Mouse (Mus musculus): ENCODE measurements around the gene Rasgef1b. TPM values are rescaled to one million over a fixed set of nuclear protein-coding genes. Genes with fewer than 3 reads are reported as not detected.

Gene Rasgef1b
- polyA plus RNA-seq, 1 experiment from 2014 or later = 13.3 TPM

DNA sequence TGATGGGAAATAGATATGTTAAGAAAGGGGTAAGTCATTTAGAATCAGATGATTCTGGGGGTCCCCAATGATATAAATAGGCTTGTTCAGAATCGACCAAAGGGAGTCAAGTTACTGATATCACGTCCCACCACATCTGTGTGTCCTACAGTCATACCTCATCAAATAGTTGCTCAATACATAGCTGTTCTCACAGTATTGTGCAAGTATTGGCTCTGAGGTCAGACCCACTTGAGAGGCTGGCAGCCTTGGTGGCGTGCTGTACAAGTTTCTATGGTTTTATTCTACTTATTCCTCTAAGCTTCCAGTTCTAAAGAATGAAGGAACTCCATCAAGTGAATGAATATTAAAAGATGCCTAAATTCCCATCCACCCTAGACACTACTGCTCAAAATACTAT lies 445.2 kb downstream of the Rasgef1b start:
- H3K27ac ChIP-seq (ENCODE audit: low read depth, low read length) = no peak overlapping the region

DNA sequence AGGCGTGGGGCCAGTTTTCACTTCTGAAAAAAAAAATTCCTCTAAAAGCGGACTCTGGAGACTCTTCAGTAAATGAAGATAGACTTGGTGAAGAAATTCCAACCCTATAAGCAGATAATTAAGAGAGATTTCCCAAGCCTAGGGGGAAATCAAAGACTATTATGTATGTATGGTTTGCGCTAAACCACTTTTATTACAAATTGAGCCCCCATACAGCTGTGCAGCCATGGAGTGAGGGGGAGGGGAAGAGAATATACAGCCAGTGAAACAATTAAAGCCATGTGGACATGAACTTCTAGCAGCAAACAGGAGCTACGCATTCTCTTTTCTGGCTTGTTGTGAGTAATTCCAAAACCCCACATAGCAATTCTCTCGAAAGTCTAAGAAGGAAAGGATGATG lies 448.3 kb downstream of the Rasgef1b start:
- no peak overlapping the region for H3K27ac ChIP-seq (ENCODE audit: low read depth, low read length)
- no peaks in the 10 kb centered on the region for H3K36me3 ChIP-seq (ENCODE audit: control insufficient read depth, insufficient read depth, low read length)
- WGBS = 87% methylated on average over 5 of the region's 5 CpGs
- ATAC-seq (replicated peaks; ENCODE audit: low FRiP score) (no peak), DNase-seq (ENCODE audit: low spot score) (no peak)
- H3K9me3 ChIP-seq (ENCODE audit: control insufficient read depth, low read length) = no peaks in the 10 kb centered on the region
- H3K4me1 ChIP-seq (replicated peaks; ENCODE audit: control insufficient read depth, insufficient read depth, low read length) = 0 out of 2 replicates have a peak, but pooled peaks cover 4% of the 10 kb centered on the region
- no peak overlapping the region for H3K4me2 ChIP-seq
- no peak overlapping the region for H3K4me3 ChIP-seq (ENCODE audit: low read depth, low read length)
- no peak overlapping the region for H3K9ac ChIP-seq (ENCODE audit: low read depth, low read length)
- no peaks in the 10 kb centered on the region for H3K27me3 ChIP-seq (replicated peaks; ENCODE audit: control insufficient read depth, insufficient read depth, low read length)

More for the DNA sequence above, 445.2 kb downstream of the Rasgef1b start:
- Histone ChIP-seq H3K4me3 (ENCODE audit: low read depth, low read length) (no peak overlapping the region), H3K27me3 (replicated peaks; ENCODE audit: control insufficient read depth, insufficient read depth, low read length) (no peaks in the 10 kb centered on the region), H3K9me3 (ENCODE audit: control insufficient read depth, low read length) (no peaks in the 10 kb centered on the region), H3K36me3 (ENCODE audit: control insufficient read depth, insufficient read depth, low read length) (no peaks in the 10 kb centered on the region), H3K9ac (ENCODE audit: low read depth, low read length) (no peak overlapping the region), H3K4me2 (no peak overlapping the region), H3K4me1 (replicated peaks; ENCODE audit: control insufficient read depth, insufficient read depth, low read length) (0 out of 2 replicates have a peak, but pooled peaks cover 4% of the 10 kb centered on the region)
- 56% methylated on average over 3 of the region's 3 CpGs for WGBS
- no peak for ATAC-seq (replicated peaks; ENCODE audit: low FRiP score)
- DNase-seq (ENCODE audit: low spot score) = no peak

DNA sequence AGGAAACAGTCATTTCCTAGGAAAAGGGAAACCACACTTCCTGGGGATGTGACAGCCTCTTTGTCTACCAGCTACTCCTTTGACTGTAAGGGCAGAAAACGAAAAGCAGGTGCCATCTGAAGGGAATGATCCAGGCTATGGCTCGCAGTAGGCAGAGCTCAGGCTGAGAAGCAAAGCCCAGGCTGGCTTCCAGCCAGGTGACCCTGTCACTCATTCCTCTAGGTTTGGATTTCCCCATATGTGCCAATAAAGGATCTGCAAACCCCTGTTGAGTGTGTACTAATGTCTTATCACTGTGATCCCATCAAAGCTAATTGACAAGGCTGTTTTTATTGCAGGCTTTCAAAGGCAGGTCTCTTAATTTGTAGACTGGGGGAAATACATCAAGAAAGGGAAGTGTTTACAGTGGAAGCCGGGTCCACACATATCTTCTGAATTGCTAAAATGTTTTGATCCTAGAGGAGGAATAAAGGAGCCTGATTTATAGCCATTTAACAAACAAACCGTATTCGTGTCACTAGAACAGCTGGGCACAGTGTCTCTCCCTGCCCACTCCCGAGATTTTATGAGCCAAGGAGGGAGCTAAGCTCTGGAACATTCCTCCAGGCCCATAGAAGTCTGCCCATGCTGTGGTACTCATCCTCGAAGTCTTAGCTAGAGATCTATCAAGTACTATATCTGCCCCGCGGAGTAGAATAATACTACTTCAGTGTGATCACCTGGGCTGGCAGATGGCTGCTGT lies 449.7 kb downstream of the Rasgef1b start:
- H3K36me3 ChIP-seq (ENCODE audit: control insufficient read depth, insufficient read depth, low read length) = no peaks in the 10 kb centered on the region
- H3K9ac ChIP-seq (ENCODE audit: low read depth, low read length) = no peak overlapping the region
- no peak overlapping the region for H3K4me2 ChIP-seq
- no peaks in the 10 kb centered on the region for H3K27me3 ChIP-seq (replicated peaks; ENCODE audit: control insufficient read depth, insufficient read depth, low read length)
- WGBS = 61% methylated on average over 9 of the region's 9 CpGs
- H3K9me3 ChIP-seq (ENCODE audit: control insufficient read depth, low read length) = no peaks in the 10 kb centered on the region
- 0 out of 2 replicates have a peak, but pooled peaks cover 4% of the 10 kb centered on the region for H3K4me1 ChIP-seq (replicated peaks; ENCODE audit: control insufficient read depth, insufficient read depth, low read length)
- ATAC-seq (replicated peaks; ENCODE audit: low FRiP score) (no peak), DNase-seq (ENCODE audit: low spot score) (no peak)
- no peak overlapping the region for H3K4me3 ChIP-seq (ENCODE audit: low read depth, low read length)
- no peak overlapping the region for H3K27ac ChIP-seq (ENCODE audit: low read depth, low read length)

- no peak overlapping the region for H3K9ac ChIP-seq (ENCODE audit: low read depth, low read length)
- ATAC-seq (replicated peaks; ENCODE audit: low FRiP score) = no peak
- H3K4me1 ChIP-seq (replicated peaks; ENCODE audit: control insufficient read depth, insufficient read depth, low read length) = 0 out of 2 replicates have a peak, but pooled peaks cover 4% of the 10 kb centered on the region
- DNase-seq (ENCODE audit: low spot score) = no peak
- H3K27me3 ChIP-seq (replicated peaks; ENCODE audit: control insufficient read depth, insufficient read depth, low read length) = no peaks in the 10 kb centered on the region
- H3K9me3 ChIP-seq (ENCODE audit: control insufficient read depth, low read length) = no peaks in the 10 kb centered on the region
- no peak overlapping the region for H3K4me2 ChIP-seq
- WGBS = 46% methylated on average over 8 of the region's 8 CpGs
- H3K36me3 ChIP-seq (ENCODE audit: control insufficient read depth, insufficient read depth, low read length) = no peaks in the 10 kb centered on the region
- H3K27ac ChIP-seq (ENCODE audit: low read depth, low read length) = no peak overlapping the region
- H3K4me3 ChIP-seq (ENCODE audit: low read depth, low read length) = no peak overlapping the region
Measured at GRCm38 (mm10) chr5:99278364-99278763, 450.5 kb downstream of the Rasgef1b start.

GRCm38 (mm10) chr5:99277536-99277935 lies 451.3 kb downstream of the Rasgef1b start:
- Histone ChIP-seq H3K36me3 (ENCODE audit: control insufficient read depth, insufficient read depth, low read length) (no peaks in the 10 kb centered on the region), H3K27me3 (replicated peaks; ENCODE audit: control insufficient read depth, insufficient read depth, low read length) (no peaks in the 10 kb centered on the region), H3K27ac (ENCODE audit: low read depth, low read length) (no peak overlapping the region), H3K4me3 (ENCODE audit: low read depth, low read length) (no peak overlapping the region), H3K4me2 (no peak overlapping the region), H3K9ac (ENCODE audit: low read depth, low read length) (no peak overlapping the region), H3K9me3 (ENCODE audit: control insufficient read depth, low read length) (no peaks in the 10 kb centered on the region), H3K4me1 (replicated peaks; ENCODE audit: control insufficient read depth, insufficient read depth, low read length) (0 out of 2 replicates have a peak, but pooled peaks cover 4% of the 10 kb centered on the region)
- ATAC-seq (replicated peaks; ENCODE audit: low FRiP score) = no peak
- WGBS = 74% methylated on average over 9 of the region's 9 CpGs
- DNase-seq (ENCODE audit: low spot score) = no peak

DNA sequence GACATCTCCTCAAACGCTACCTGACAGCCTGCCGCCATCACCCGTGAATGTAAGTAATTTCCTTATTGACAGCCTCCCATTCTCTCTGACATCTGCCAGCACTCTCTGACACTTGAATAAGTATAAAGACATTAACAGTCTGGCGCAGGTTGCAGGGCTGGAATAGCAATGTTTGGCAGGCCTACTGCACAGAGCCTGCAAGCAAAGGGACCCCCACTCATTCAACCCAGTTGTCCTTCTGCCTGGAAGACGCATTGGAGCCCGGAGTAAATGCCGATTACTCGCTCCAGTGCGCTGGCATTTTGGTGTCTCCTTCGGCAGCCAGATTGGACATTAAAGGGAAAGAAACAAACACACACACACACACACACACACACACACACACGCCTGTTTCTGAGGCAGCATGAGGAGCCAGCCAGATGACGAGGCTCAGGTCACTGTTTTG lies 454.7 kb downstream of the Rasgef1b start:
- Histone ChIP-seq H3K4me2 (no peak overlapping the region), H3K4me1 (replicated peaks; ENCODE audit: control insufficient read depth, insufficient read depth, low read length) (0 out of 2 replicates have a peak, but pooled peaks cover 4% of the 10 kb centered on the region), H3K9me3 (ENCODE audit: control insufficient read depth, low read length) (no peaks in the 10 kb centered on the region), H3K27ac (ENCODE audit: low read depth, low read length) (no peak overlapping the region), H3K4me3 (ENCODE audit: low read depth, low read length) (no peak overlapping the region), H3K27me3 (replicated peaks; ENCODE audit: control insufficient read depth, insufficient read depth, low read length) (no peaks in the 10 kb centered on the region), H3K36me3 (ENCODE audit: control insufficient read depth, insufficient read depth, low read length) (no peaks in the 10 kb centered on the region), H3K9ac (ENCODE audit: low read depth, low read length) (no peak overlapping the region)
- ATAC-seq (replicated peaks; ENCODE audit: low FRiP score) = no peak
- WGBS = 71% methylated on average over 12 of the region's 12 CpGs
- DNase-seq (ENCODE audit: low spot score) = no peak

GRCm38 (mm10) chr5:99271531-99271930 lies 457.3 kb downstream of the Rasgef1b start:
- no peaks in the 10 kb centered on the region for H3K27me3 ChIP-seq (replicated peaks; ENCODE audit: control insufficient read depth, insufficient read depth, low read length)

DNA sequence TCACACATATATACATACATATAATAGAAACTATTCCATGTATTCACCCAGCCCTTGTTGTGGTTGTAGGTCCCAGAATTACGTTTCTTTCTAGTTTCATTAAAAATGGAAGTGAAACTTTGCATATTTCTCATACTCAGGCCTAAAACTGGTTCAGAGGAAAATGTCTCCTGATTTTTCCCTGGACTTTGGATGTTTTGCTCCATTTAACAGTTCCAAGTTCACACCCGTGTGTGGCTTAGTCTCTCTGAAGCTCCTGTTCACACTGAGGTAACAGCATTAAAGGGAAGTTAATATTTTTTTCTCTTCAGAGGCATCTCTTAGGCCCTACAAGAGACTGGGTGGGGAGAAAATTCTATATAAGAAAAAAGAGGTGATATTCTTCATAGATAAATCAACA lies 459.7 kb downstream of the Rasgef1b start:
- H3K9me3 ChIP-seq (ENCODE audit: control insufficient read depth, low read length) = no peaks in the 10 kb centered on the region
- WGBS = 74% methylated on average over 2 of the region's 2 CpGs

More at GRCm38 (mm10) chr5:99271531-99271930, 457.3 kb downstream of the Rasgef1b start:
- 81% methylated on average over 1 of the region's 1 CpGs for WGBS
- H3K27ac ChIP-seq (ENCODE audit: low read depth, low read length) = no peak overlapping the region
- no peak overlapping the region for H3K4me3 ChIP-seq (ENCODE audit: low read depth, low read length)
- no peaks in the 10 kb centered on the region for H3K9me3 ChIP-seq (ENCODE audit: control insufficient read depth, low read length)
- H3K4me1 ChIP-seq (replicated peaks; ENCODE audit: control insufficient read depth, insufficient read depth, low read length) = no peaks in the 10 kb centered on the region
- no peaks in the 10 kb centered on the region for H3K36me3 ChIP-seq (ENCODE audit: control insufficient read depth, insufficient read depth, low read length)
- H3K4me2 ChIP-seq = no peak overlapping the region
- H3K9ac ChIP-seq (ENCODE audit: low read depth, low read length) = no peak overlapping the region
- no peak for ATAC-seq (replicated peaks; ENCODE audit: low FRiP score)
- no peak for DNase-seq (ENCODE audit: low spot score)

GRCm38 (mm10) chr5:99267338-99267737 lies 461.5 kb downstream of the Rasgef1b start:
- no peaks in the 10 kb centered on the region for H3K9me3 ChIP-seq (ENCODE audit: control insufficient read depth, low read length)
- H3K4me2 ChIP-seq = no peak overlapping the region
- H3K36me3 ChIP-seq (ENCODE audit: control insufficient read depth, insufficient read depth, low read length) = no peaks in the 10 kb centered on the region
- no peaks in the 10 kb centered on the region for H3K4me1 ChIP-seq (replicated peaks; ENCODE audit: control insufficient read depth, insufficient read depth, low read length)
- 44% methylated on average over 5 of the region's 5 CpGs for WGBS
- H3K27me3 ChIP-seq (replicated peaks; ENCODE audit: control insufficient read depth, insufficient read depth, low read length) = no peaks in the 10 kb centered on the region
- no peak for ATAC-seq (replicated peaks; ENCODE audit: low FRiP score)
- H3K9ac ChIP-seq (ENCODE audit: low read depth, low read length) = no peak overlapping the region
- H3K27ac ChIP-seq (ENCODE audit: low read depth, low read length) = no peak overlapping the region
- DNase-seq (ENCODE audit: low spot score) = no peak
- H3K4me3 ChIP-seq (ENCODE audit: low read depth, low read length) = no peak overlapping the region

More for the DNA sequence above, 459.7 kb downstream of the Rasgef1b start:
- no peak for ATAC-seq (replicated peaks; ENCODE audit: low FRiP score)
- H3K9ac ChIP-seq (ENCODE audit: low read depth, low read length) = no peak overlapping the region
- no peak for DNase-seq (ENCODE audit: low spot score)
- no peaks in the 10 kb centered on the region for H3K4me1 ChIP-seq (replicated peaks; ENCODE audit: control insufficient read depth, insufficient read depth, low read length)
- H3K27me3 ChIP-seq (replicated peaks; ENCODE audit: control insufficient read depth, insufficient read depth, low read length) = no peaks in the 10 kb centered on the region
- no peak overlapping the region for H3K4me3 ChIP-seq (ENCODE audit: low read depth, low read length)
- no peaks in the 10 kb centered on the region for H3K36me3 ChIP-seq (ENCODE audit: control insufficient read depth, insufficient read depth, low read length)
- no peak overlapping the region for H3K27ac ChIP-seq (ENCODE audit: low read depth, low read length)
- H3K4me2 ChIP-seq = no peak overlapping the region

Data from liver, embryonic 11.5 days (tissue).